Mouse (Mus musculus) forebrain, embryonic 10.5 days (tissue): ENCODE data around the gene Grip1. TPM values are rescaled to one million over a fixed set of nuclear protein-coding genes. Genes with fewer than 3 reads are reported as not detected.

Experiments
- DNase-seq: peaks from one replicate; pipeline ENCODE4 v3.0.0-alpha.2; 2017; ENCODE audit warnings: low spot score; ENCODE audit errors: extremely low spot score
- H3K27ac ChIP-seq: fragments of 300-500 bp; sonication (generic); 2 replicates; pipeline ENCODE4 v1.5.1; 2016; ENCODE audit warnings: mild to moderate bottlenecking
- H3K27me3 ChIP-seq: fragments of 300-500 bp; sonication (generic); 2 replicates; pipeline ENCODE4 v1.6.1; 2016; ENCODE audit warnings: mild to moderate bottlenecking; ENCODE audit not compliant: poor library complexity, severe bottlenecking
- H3K36me3 ChIP-seq: fragments of 300-500 bp; sonication (generic); replicated peaks from 2 replicates; pipeline ENCODE4 v1.6.1; 2016; ENCODE audit warnings: mild to moderate bottlenecking, moderate library complexity
- H3K4me1 ChIP-seq: fragments of 300-500 bp; sonication (generic); 2 replicates; pipeline ENCODE4 v1.6.1; 2016
- H3K4me3 ChIP-seq: fragments of 300-500 bp; sonication (generic); 2 replicates; pipeline ENCODE4 v1.5.1; 2016; ENCODE audit warnings: mild to moderate bottlenecking, moderate library complexity
- H3K9me3 ChIP-seq: fragments of 300-500 bp; sonication (generic); 2 replicates; pipeline ENCODE4 v1.6.1; 2016; ENCODE audit warnings: mild to moderate bottlenecking, moderate library complexity
- WGBS: fragments of 180-500 bp; shearing (Covaris S2); methylation state at CpG from one replicate; pipeline ENCODE4 v1.1.7; 2016; 5-methylcytosine and 5-hydroxymethylcytosine counted together
- polyA plus RNA-seq: library from polyadenylated mRNA; unstranded; fragments of >200 nt; fragmentation: Nextera tagmentation; extraction: Ambion mirVana; gene quantifications from 2 replicates; pipeline ENCODE4 v1.2.1, GENCODE M21; 2016

Gene Grip1
- polyA plus RNA-seq, 1 experiment from 2014 or later: 4.3 TPM

DNA sequence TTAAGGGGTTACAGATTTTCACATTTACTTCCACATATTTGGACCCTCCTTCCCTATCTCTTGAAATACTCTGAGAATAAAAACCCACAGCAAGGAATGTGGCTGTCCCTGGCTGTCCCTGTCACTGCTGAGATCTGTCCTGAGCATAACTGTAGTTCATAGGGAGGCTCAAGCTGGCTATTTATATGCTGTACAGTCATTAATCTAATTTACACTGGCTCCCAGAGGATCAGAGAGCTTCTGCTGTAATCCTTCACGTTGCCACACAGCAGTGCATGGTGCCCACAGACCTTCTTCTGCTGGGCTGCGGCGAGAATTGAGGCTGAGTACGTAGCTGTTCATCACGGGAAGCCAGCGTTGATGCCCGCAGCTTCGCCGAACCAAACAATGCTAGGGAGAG lies 464.4 kb downstream of the Grip1 start:
- 87% methylated on average over 9 of the region's 9 CpGs for WGBS
- Histone ChIP-seq H3K27ac (no peak overlapping the region), H3K27me3 (no peaks in the 10 kb centered on the region), H3K4me3 (no peak overlapping the region), H3K4me1 (no peaks in the 10 kb centered on the region), H3K9me3 (no peaks in the 10 kb centered on the region), H3K36me3 (no peaks in the 10 kb centered on the region)
- DNase-seq: no peak

DNA sequence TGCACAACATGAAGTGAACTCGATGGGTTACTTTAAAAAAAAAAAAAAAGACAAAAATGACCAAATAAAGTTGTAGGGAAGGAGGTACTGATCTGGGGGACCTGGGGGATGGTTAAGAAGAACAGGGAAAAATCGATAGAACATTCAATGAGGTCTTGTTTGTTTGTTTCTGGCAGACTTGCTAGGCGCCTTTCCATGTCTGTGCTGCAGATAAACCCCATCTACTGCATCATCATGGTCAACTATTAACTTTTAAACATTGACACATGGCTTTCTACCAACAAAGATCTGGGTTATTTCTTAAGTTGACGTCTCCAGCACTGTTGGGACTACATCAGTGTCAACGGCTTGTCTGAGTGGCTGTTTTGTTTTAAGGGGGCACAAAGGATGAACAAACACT lies 474.3 kb downstream of the Grip1 start:
- Histone ChIP-seq H3K27me3 (no peaks in the 10 kb centered on the region), H3K4me1 (peaks cover 10% of the 10 kb centered on the region)

DNA sequence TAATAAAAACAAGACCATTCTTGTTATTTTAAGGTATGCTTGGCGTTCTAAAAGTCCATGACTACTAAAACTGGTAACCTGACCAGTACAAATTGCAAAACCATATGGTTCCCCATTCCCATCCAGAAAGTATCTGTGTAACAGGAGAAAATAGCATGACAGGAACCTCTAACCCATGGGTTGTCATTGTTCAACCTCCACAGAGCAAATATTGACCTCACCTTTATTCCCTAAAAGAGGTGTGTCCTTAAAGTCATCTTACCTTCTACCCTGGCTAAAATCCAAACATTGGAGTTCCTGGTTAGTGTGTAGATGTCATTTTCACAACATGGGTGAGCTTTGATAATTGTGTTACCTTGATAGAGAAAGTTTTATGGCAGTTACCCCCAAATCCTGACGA lies 475.3 kb downstream of the Grip1 start:
- peaks cover 2% of the 10 kb centered on the region; the same call in 1 of the 2 replicates for H3K36me3 ChIP-seq
- H3K9me3 ChIP-seq: no peaks in the 10 kb centered on the region
- H3K27ac ChIP-seq: no peak overlapping the region
- no peak for DNase-seq
- peaks cover 10% of the 10 kb centered on the region for H3K4me1 ChIP-seq
- no peaks in the 10 kb centered on the region for H3K27me3 ChIP-seq
- no peak overlapping the region for H3K4me3 ChIP-seq
- WGBS: 93% methylated on average over 2 of the region's 2 CpGs

More for the DNA sequence above, 474.3 kb downstream of the Grip1 start:
- no peak for DNase-seq
- 87% methylated on average over 5 of the region's 5 CpGs for WGBS
- Histone ChIP-seq H3K9me3 (no peaks in the 10 kb centered on the region), H3K27ac (no peak overlapping the region), H3K4me3 (no peak overlapping the region), H3K36me3 (peaks cover 2% of the 10 kb centered on the region; the same call in 1 of the 2 replicates)

DNA sequence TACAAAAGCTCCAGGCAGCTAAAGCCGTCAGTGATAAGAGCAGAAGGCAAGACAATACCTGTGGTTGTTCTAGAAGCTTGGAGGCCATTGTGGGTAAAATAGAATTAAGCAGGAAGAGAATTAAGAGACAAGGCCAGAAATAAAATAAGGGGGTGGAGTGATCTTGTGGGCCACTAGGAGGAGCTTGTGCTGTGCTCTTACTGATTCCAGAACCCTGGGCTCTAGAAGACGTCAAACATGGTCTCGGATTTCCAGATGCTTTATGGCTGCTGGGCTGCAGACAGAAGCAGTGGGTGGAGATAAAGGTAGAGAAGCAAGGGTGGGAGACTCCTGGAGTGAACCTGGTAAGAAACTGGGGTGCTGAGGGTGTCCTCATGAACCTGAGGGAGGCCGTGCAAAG lies 479.2 kb downstream of the Grip1 start:
- DNase-seq: no peak
- H3K9me3 ChIP-seq: no peaks in the 10 kb centered on the region
- H3K4me1 ChIP-seq: no peaks in the 10 kb centered on the region
- no peaks in the 10 kb centered on the region for H3K27me3 ChIP-seq
- no peak overlapping the region for H3K27ac ChIP-seq
- no peak overlapping the region for H3K4me3 ChIP-seq
- H3K36me3 ChIP-seq: peaks cover 2% of the 10 kb centered on the region; the same call in 1 of the 2 replicates
- WGBS: 76% methylated on average over 4 of the region's 4 CpGs

DNA sequence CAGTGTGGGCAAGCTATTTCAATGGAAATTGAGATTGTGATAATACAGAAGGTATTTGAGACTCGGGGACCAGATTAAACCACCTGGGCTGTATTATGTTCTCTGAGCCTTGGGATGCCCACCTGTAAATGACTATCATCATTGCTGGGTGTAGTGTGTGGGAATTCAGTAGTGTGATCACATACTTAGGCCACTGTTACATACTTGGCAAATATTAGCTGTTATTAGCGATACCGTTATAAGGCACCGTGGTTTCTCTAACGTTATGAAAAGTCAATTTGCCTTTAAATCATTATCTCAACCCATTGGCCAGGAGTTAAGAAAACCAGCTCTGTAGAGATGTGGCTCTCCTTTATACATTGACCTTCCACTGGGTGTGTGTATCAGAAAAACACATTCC lies 479.7 kb downstream of the Grip1 start:
- 95% methylated on average over 5 of the region's 5 CpGs for WGBS
- Histone ChIP-seq H3K27me3 (no peaks in the 10 kb centered on the region), H3K27ac (no peak overlapping the region), H3K4me3 (no peak overlapping the region), H3K9me3 (no peaks in the 10 kb centered on the region), H3K36me3 (peaks cover 2% of the 10 kb centered on the region; the same call in 1 of the 2 replicates), H3K4me1 (no peaks in the 10 kb centered on the region)
- DNase-seq: no peak

DNA sequence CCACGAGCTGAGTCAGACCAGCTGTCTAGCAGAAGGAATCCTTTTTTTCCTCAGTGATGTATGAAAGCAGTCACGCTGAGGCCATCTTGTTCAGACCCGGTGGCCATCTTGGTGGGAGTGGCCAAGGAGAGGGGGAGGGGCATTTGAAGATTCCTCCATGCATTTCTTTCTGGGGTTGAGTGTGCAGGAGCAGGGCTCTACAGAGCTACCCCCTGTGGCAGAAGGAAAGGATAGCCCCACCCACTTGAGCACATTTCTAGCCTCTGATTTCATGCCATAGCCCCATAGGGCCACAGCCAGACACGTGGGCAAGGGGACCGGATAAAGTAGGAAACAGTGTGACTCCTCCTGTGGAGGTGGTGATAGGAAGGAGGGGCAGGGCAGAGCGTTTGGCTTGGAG lies 481.6 kb downstream of the Grip1 start:
- H3K36me3 ChIP-seq: peaks cover 2% of the 10 kb centered on the region; the same call in 1 of the 2 replicates
- H3K27ac ChIP-seq: no peak overlapping the region
- 91% methylated on average over 6 of the region's 6 CpGs for WGBS
- H3K27me3 ChIP-seq: no peaks in the 10 kb centered on the region
- H3K9me3 ChIP-seq: no peaks in the 10 kb centered on the region
- H3K4me3 ChIP-seq: no peak overlapping the region
- H3K4me1 ChIP-seq: no peaks in the 10 kb centered on the region
- DNase-seq: no peak

DNA sequence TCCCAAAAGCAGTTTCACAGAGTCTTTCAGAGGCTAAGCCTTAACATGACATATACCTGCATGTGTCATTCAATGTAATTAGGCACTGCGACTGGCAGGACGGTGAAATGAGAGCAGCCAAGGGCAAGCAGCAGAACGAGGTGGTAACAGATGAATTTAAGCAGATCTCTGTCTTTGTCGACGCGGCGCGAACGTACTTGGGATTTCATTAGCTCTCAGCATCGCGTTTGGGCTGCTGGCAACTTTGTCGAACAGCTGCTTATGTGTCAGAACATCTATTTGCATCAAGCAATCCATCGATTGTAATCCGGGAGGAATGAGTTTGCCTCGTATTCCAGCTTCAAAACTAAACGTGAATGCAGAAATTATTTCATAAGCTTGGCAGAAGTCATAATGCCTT lies 483.9 kb downstream of the Grip1 start:
- no peak overlapping the region for H3K4me3 ChIP-seq
- no peak overlapping the region for H3K27ac ChIP-seq
- no peaks in the 10 kb centered on the region for H3K4me1 ChIP-seq
- no peaks in the 10 kb centered on the region for H3K9me3 ChIP-seq
- no peaks in the 10 kb centered on the region for H3K27me3 ChIP-seq
- WGBS: 94% methylated on average over 16 of the region's 16 CpGs
- H3K36me3 ChIP-seq: no peaks in the 10 kb centered on the region
- no peak for DNase-seq

DNA sequence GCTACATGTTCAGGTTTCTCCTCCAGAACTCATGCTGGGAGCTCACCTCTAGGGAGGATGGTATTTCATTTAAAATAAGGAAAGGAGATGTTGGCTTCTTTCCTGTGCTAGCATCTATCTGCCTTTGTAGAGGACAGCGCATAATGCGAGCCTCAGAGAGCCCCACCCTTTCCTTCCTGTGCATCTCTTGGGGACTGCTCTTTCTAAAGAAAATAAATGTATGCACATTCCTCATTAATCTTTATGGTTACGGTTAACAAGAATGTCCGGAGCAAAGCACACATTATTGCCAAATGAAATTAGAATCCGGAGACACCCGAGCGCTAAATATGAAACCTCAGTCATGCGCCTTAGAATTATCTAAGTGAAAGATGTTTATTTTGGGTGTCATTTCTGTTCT lies 490.3 kb downstream of the Grip1 start:
- DNase-seq: no peak
- no peak overlapping the region for H3K4me3 ChIP-seq
- H3K36me3 ChIP-seq: no peaks in the 10 kb centered on the region
- H3K27ac ChIP-seq: no peak overlapping the region
- H3K9me3 ChIP-seq: no peaks in the 10 kb centered on the region
- no peaks in the 10 kb centered on the region for H3K4me1 ChIP-seq
- WGBS: 93% methylated on average over 8 of the region's 8 CpGs
- no peaks in the 10 kb centered on the region for H3K27me3 ChIP-seq

DNA sequence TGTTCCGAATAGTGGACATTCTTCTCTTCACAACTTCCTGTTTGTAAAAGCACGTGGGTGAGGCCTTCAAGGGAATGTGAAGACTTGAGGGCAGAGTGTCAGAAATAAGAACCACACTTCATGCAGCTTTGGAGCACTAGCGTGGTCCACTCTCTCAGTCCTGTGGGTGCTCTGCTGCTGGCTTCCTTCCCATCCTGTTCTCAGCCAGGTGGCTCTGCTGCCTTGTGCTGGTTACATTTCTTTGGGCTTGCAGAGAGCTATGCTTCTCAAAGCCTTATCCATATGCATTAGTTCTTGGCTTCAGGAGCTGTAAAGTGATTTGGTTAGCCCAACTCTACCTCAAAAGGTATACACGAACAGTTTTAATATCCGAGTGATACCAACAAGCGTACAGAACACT lies 497.8 kb downstream of the Grip1 start:
- Histone ChIP-seq H3K27ac (no peak overlapping the region), H3K4me3 (no peak overlapping the region), H3K9me3 (no peaks in the 10 kb centered on the region), H3K4me1 (peaks cover 14% of the 10 kb centered on the region), H3K36me3 (no peaks in the 10 kb centered on the region), H3K27me3 (no peaks in the 10 kb centered on the region)
- DNase-seq: no peak
- 89% methylated on average over 6 of the region's 6 CpGs for WGBS

DNA sequence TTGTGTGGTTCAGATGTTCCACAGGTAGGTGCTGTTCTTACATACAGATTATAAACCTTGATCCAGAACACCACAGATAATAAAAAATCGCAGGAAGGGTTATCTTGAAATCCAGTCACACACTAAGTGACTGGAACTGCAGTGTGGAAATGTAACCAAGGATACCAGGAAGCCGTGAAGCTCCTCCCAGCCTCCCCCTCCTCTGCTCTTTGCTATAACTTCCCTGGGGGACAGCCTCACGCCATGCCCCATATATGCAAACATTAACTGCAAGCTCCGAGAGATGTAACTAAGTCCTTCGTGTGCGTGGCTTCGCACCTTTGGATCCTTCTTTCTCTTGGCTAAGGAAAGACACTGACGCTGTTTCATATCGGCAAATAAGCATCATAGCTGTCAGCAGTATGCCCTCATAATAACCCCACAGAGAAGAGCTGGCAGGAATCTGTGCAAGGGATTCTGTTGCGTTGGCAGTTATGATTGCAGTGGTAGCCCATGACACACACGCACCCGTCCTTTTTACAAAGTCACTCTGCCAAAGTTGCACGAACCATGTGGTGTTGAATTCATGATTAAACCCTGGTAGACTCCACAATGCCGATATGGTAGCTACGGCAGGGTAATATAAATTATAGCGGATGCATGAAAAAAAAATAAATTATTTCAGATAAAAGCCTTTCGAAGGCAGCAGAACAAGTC lies 503.8 kb downstream of the Grip1 start:
- H3K36me3 ChIP-seq: no peaks in the 10 kb centered on the region
- H3K4me3 ChIP-seq: no peak overlapping the region
- no peak overlapping the region for H3K27ac ChIP-seq
- DNase-seq: no peak
- H3K4me1 ChIP-seq: peaks cover 14% of the 10 kb centered on the region
- no peaks in the 10 kb centered on the region for H3K27me3 ChIP-seq
- 95% methylated on average over 17 of the region's 17 CpGs for WGBS
- H3K9me3 ChIP-seq: no peaks in the 10 kb centered on the region

DNA sequence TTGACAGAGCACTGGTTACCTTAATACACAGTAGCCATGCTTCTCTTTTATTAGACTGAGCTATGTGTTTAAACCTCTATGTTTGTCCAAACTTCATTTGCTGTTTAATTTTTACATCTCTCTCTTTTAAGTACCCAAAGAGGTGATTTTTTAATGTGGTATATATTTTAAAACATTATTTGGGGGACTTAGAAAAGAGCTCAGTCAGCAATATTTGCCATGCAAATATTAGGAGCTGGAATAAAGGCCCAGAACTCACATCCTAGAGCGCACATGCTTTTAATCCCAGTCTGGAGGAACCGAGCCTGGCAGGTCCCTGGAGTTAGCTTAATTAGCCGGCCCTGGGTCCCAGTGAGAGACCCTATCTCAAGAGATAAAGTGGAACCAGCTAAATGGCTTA lies 507.3 kb downstream of the Grip1 start:
- H3K36me3 ChIP-seq: no peaks in the 10 kb centered on the region
- H3K27me3 ChIP-seq: no peaks in the 10 kb centered on the region
- H3K9me3 ChIP-seq: no peaks in the 10 kb centered on the region
- no peak for DNase-seq
- H3K4me1 ChIP-seq: peaks cover 11% of the 10 kb centered on the region
- H3K27ac ChIP-seq: no peak overlapping the region
- WGBS: 60% methylated on average over 3 of the region's 3 CpGs
- no peak overlapping the region for H3K4me3 ChIP-seq

DNA sequence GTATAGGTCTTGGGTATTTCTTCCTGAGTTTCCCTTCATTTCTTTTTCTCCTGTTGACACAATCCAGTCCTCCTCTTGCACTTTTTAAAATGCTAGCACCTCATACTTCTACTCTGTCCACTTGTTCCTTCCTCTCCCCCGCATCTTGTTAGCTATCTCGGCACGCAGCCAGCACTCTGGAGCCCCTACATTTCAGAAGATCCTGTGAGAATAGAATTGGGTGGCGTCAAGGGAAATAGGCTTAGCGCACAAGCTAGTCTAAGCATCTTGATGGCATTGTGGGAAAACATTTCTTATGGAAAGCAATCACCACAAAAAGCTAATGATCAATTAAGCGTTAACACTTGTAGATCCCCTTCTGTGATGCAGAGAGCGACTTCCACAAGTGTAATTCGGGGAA lies 512.7 kb downstream of the Grip1 start:
- no peaks in the 10 kb centered on the region for H3K27me3 ChIP-seq
- 75% methylated on average over 8 of the region's 8 CpGs for WGBS
- no peak overlapping the region for H3K4me3 ChIP-seq
- DNase-seq: no peak
- H3K27ac ChIP-seq: no peak overlapping the region
- no peaks in the 10 kb centered on the region for H3K36me3 ChIP-seq
- H3K9me3 ChIP-seq: no peaks in the 10 kb centered on the region
- H3K4me1 ChIP-seq: peaks cover 10% of the 10 kb centered on the region

DNA sequence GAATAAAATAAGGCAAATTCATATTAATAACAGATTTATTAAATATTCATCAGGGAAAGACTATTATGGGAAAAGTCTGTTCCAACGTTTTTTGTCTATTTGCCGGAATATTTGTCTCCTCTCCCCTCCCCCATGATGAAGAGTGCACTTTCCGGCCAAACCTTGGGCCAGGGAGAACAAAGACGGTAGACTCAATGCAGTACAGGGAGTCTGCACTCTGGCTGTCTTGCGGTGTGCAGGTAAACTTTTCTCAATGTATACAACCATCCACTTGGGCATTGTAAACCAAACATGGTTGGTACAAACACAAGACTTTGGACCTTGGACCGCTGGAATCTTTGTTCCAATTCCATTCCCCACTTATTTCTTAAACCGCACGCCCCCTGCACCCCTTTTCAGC lies 525.8 kb downstream of the Grip1 start:
- no peaks in the 10 kb centered on the region for H3K36me3 ChIP-seq
- DNase-seq: no peak
- H3K27me3 ChIP-seq: no peaks in the 10 kb centered on the region
- H3K27ac ChIP-seq: no peak overlapping the region
- H3K4me3 ChIP-seq: 0 out of 2 replicates have a peak overlapping the region, but pooled peaks have one; percentile 14
- no peaks in the 10 kb centered on the region for H3K9me3 ChIP-seq
- H3K4me1 ChIP-seq: peaks cover 14% of the 10 kb centered on the region
- 47% methylated on average over 8 of the region's 8 CpGs for WGBS

DNA sequence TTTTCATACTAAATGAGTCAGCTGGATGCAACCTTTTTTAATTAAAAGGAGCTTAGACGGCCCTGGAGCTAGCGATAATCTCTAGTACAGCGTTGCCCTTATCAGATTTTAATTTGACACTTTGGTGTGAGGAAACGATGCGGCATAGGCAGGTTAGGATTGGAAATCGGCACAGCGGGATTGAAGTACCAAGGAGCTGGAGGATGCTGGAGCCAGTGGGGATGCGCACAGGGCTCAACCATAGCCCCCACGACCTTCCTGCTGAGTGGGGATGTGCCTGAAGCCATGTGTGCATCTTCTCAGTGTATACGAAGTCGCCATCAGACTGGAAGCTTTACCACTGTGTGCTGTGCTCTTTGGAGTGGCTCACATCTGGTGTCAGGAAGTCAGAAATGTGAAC lies 526.4 kb downstream of the Grip1 start:
- 26% methylated on average over 11 of the region's 11 CpGs for WGBS
- Histone ChIP-seq H3K27ac (no peak overlapping the region), H3K4me1 (peaks cover 14% of the 10 kb centered on the region), H3K9me3 (no peaks in the 10 kb centered on the region), H3K36me3 (no peaks in the 10 kb centered on the region), H3K4me3 (peak overlapping the region; percentile 14; the same call in 1 of the 2 replicates), H3K27me3 (no peaks in the 10 kb centered on the region)
- no peak for DNase-seq
